Mouse (Mus musculus): Measurements from ENCODE around the gene Gm11541. TPM values are rescaled to one million over a fixed set of nuclear protein-coding genes. Genes with fewer than 3 reads are reported as not detected.

The Gm11541 gene
- polyA plus RNA-seq, 1 experiment from 2014 or later, result not detected

- H3K9ac ChIP-seq (ENCODE audit: low read length), result peak within 1 kb of the TSS; percentile 97
- H3K9me3 ChIP-seq (ENCODE audit: control insufficient read depth, low read length), result 0 out of 2 replicates have a peak, but pooled peaks cover 3% of the 10 kb centered on the region
- H3K36me3 ChIP-seq (ENCODE audit: control insufficient read depth, insufficient read depth, low read length), result no peaks in the 10 kb centered on the region
- H3K4me3 ChIP-seq (ENCODE audit: control insufficient read depth in 1 of 2, insufficient read depth in 1 of 2, low read depth in 1 of 2, low read length in 2 of 2), result peak within 1 kb of the TSS; percentile 79 to 95
- no peaks in the 10 kb centered on the region for H3K27me3 ChIP-seq (ENCODE audit: control insufficient read depth, insufficient read depth, low read length)
- peaks cover 17 to 21% of the 10 kb centered on the region in 2 experiments for H3K4me1 ChIP-seq (ENCODE audit: control insufficient read depth in 2 of 2, insufficient read depth in 2 of 2, low read length in 2 of 2)
- under 1% methylated on average over 77 of the region's 82 CpGs for WGBS
- peak; percentile 92 for ATAC-seq (ENCODE audit: insufficient number of reproducible peaks, insufficient read depth, low FRiP score, low read depth)
- peak within 1 kb of the TSS; percentile 88 for H3K4me2 ChIP-seq (ENCODE audit: low read length)
- peak within 1 kb of the TSS; percentile 47 to 84 for H3K27ac ChIP-seq (replicated peaks in 1 of 2; ENCODE audit: control insufficient read depth in 1 of 2, insufficient read depth in 1 of 2, low read depth in 2 of 2, low read length in 2 of 2)
Measured at GRCm38 (mm10) chr11:94676754-94677606, 27.3 kb downstream of the Gm11541 start, which contains the start of gene Xylt2. Gene Xylt2, minus strand, starts transcription at chr11:94677515.

DNA sequence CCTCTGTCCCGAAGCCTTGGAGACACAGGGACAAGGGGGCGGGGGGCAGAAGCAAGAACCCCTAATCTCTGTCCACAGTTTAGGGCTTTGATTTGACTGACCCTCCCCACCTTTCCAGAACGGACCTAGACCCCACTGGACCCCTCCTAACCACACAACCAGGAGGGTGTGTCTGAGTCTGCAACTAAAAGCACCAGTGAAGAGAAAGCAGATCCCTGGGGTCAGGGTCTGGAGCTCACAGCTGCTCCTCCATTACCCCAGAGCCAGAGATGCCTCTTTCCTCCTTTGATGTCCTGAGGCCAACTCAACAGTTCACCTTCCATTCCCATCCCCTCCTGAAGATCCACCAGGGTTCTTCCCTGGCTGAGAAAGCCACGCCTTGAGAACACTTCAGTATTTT, 28.0 kb downstream of the Gm11541 start:
- Histone ChIP-seq H3K4me1 (ENCODE audit: control insufficient read depth in 2 of 2, insufficient read depth in 2 of 2, low read length in 2 of 2) (peaks cover 15 to 21% of the 10 kb centered on the region in 2 experiments), H3K27ac (replicated peaks in 1 of 2; ENCODE audit: control insufficient read depth in 1 of 2, insufficient read depth in 1 of 2, low read depth in 2 of 2, low read length in 2 of 2) (no peak overlapping the region), H3K27me3 (ENCODE audit: control insufficient read depth, insufficient read depth, low read length) (no peaks in the 10 kb centered on the region), H3K9me3 (ENCODE audit: control insufficient read depth, low read length) (0 out of 2 replicates have a peak, but pooled peaks cover 3% of the 10 kb centered on the region), H3K9ac (ENCODE audit: low read length) (peak overlapping the region; percentile 97), H3K4me2 (ENCODE audit: low read length) (peak overlapping the region; percentile 88), H3K4me3 (ENCODE audit: control insufficient read depth in 1 of 2, insufficient read depth in 1 of 2, low read depth in 1 of 2, low read length in 2 of 2) (peak overlapping the region; percentile 79 to 95), H3K36me3 (ENCODE audit: control insufficient read depth, insufficient read depth, low read length) (no peaks in the 10 kb centered on the region)
- 41% methylated on average over 4 of the region's 4 CpGs for WGBS
- no peak for ATAC-seq (ENCODE audit: insufficient number of reproducible peaks, insufficient read depth, low FRiP score, low read depth)

GRCm38 (mm10) chr11:94675446-94675845, 28.9 kb downstream of the Gm11541 start:
- H3K4me1 ChIP-seq (ENCODE audit: control insufficient read depth in 2 of 2, insufficient read depth in 2 of 2, low read length in 2 of 2), result peaks cover 15 to 21% of the 10 kb centered on the region in 2 experiments
- ATAC-seq (ENCODE audit: insufficient number of reproducible peaks, insufficient read depth, low FRiP score, low read depth), result no peak
- H3K9me3 ChIP-seq (ENCODE audit: control insufficient read depth, low read length), result no peaks in the 10 kb centered on the region
- H3K36me3 ChIP-seq (ENCODE audit: control insufficient read depth, insufficient read depth, low read length), result peaks cover 3% of the 10 kb centered on the region
- H3K27ac ChIP-seq (replicated peaks in 1 of 2; ENCODE audit: control insufficient read depth in 1 of 2, insufficient read depth in 1 of 2, low read depth in 2 of 2, low read length in 2 of 2), result no peak overlapping the region
- WGBS, result 73% methylated on average over 5 of the region's 5 CpGs
- H3K4me2 ChIP-seq (ENCODE audit: low read length), result no peak overlapping the region
- H3K27me3 ChIP-seq (ENCODE audit: control insufficient read depth, insufficient read depth, low read length), result no peaks in the 10 kb centered on the region
- H3K4me3 ChIP-seq (ENCODE audit: control insufficient read depth in 1 of 2, insufficient read depth in 1 of 2, low read depth in 1 of 2, low read length in 2 of 2), result no peak overlapping the region
- peak overlapping the region; percentile 97; the same call in 1 of the 2 replicates for H3K9ac ChIP-seq (ENCODE audit: low read length)

DNA sequence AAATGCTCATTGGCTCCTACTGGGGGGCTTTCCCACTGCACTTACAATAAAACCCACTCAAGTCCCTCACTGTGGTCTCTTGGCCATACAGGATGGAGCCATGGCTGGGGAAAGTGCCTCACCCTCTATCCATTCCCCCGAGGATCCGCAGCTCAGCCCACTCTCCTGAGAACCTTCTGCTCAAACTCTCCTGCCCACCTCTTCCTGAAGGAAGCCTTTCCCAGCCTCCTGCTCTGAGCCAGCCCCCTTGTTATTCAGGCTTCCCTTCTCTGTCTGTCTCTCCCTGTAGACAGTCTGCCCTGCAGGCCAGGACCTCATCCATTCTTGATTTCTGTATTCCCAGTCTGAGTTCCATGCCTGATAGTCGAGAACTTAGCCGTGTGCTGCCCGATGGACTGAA, 29.3 kb downstream of the Gm11541 start:
- no peak for ATAC-seq (ENCODE audit: insufficient number of reproducible peaks, insufficient read depth, low FRiP score, low read depth)
- Histone ChIP-seq H3K4me3 (ENCODE audit: control insufficient read depth in 1 of 2, insufficient read depth in 1 of 2, low read depth in 1 of 2, low read length in 2 of 2) (no peak overlapping the region), H3K36me3 (ENCODE audit: control insufficient read depth, insufficient read depth, low read length) (peaks cover 8% of the 10 kb centered on the region), H3K27me3 (ENCODE audit: control insufficient read depth, insufficient read depth, low read length) (no peaks in the 10 kb centered on the region), H3K4me1 (ENCODE audit: control insufficient read depth in 2 of 2, insufficient read depth in 2 of 2, low read length in 2 of 2) (peaks cover 15 to 21% of the 10 kb centered on the region in 2 experiments), H3K9ac (ENCODE audit: low read length) (peak overlapping the region; percentile 38; the same call in 1 of the 2 replicates), H3K27ac (replicated peaks in 1 of 2; ENCODE audit: control insufficient read depth in 1 of 2, insufficient read depth in 1 of 2, low read depth in 2 of 2, low read length in 2 of 2) (no peak overlapping the region), H3K4me2 (ENCODE audit: low read length) (no peak overlapping the region), H3K9me3 (ENCODE audit: control insufficient read depth, low read length) (no peaks in the 10 kb centered on the region)
- WGBS, result 75% methylated on average over 5 of the region's 5 CpGs

- Histone ChIP-seq H3K9me3 (ENCODE audit: control insufficient read depth, low read length) (no peaks in the 10 kb centered on the region), H3K4me1 (ENCODE audit: control insufficient read depth in 2 of 2, insufficient read depth in 2 of 2, low read length in 2 of 2) (no peaks in the 10 kb centered on the region)
- 82% methylated on average over 6 of the region's 6 CpGs for WGBS
Measured at GRCm38 (mm10) chr11:94665281-94665680, 39.0 kb downstream of the Gm11541 start.

DNA sequence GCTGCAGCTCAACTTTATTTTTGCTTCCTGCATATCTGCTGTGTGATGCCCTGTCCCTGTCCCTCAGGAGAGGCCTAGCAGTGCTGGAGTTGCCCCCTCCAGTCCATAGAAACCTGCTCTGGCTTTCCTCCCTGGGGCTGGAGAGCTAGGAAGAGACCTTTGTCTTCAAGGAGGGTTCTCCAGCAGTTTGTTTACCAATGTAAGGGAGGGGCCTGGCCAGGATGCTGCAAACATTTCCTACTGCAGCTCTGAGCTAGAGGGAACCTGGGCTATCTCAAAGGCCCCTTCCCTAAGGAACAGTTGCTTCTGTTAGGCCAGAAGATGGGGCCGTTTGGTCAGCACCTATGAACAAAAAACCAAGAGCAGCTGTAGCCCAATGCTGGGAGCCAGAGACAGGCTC, 43.0 kb downstream of the Gm11541 start:
- Histone ChIP-seq H3K27me3 (ENCODE audit: control insufficient read depth, insufficient read depth, low read length) (no peaks in the 10 kb centered on the region), H3K4me2 (ENCODE audit: low read length) (no peak overlapping the region), H3K9ac (ENCODE audit: low read length) (no peak overlapping the region), H3K4me1 (ENCODE audit: control insufficient read depth in 2 of 2, insufficient read depth in 2 of 2, low read length in 2 of 2) (no peaks in the 10 kb centered on the region), H3K9me3 (ENCODE audit: control insufficient read depth, low read length) (no peaks in the 10 kb centered on the region), H3K4me3 (ENCODE audit: control insufficient read depth in 1 of 2, insufficient read depth in 1 of 2, low read depth in 1 of 2, low read length in 2 of 2) (no peak overlapping the region), H3K36me3 (ENCODE audit: control insufficient read depth, insufficient read depth, low read length) (peaks cover 80% of the 10 kb centered on the region), H3K27ac (replicated peaks in 1 of 2; ENCODE audit: control insufficient read depth in 1 of 2, insufficient read depth in 1 of 2, low read depth in 2 of 2, low read length in 2 of 2) (no peak overlapping the region)
- no peak for ATAC-seq (ENCODE audit: insufficient number of reproducible peaks, insufficient read depth, low FRiP score, low read depth)
- 60% methylated on average over 1 of the region's 1 CpGs for WGBS

More at GRCm38 (mm10) chr11:94665281-94665680, 39.0 kb downstream of the Gm11541 start:
- H3K9ac ChIP-seq (ENCODE audit: low read length), result no peak overlapping the region
- no peak overlapping the region for H3K4me3 ChIP-seq (ENCODE audit: control insufficient read depth in 1 of 2, insufficient read depth in 1 of 2, low read depth in 1 of 2, low read length in 2 of 2)
- ATAC-seq (ENCODE audit: insufficient number of reproducible peaks, insufficient read depth, low FRiP score, low read depth), result no peak
- no peak overlapping the region for H3K27ac ChIP-seq (replicated peaks in 1 of 2; ENCODE audit: control insufficient read depth in 1 of 2, insufficient read depth in 1 of 2, low read depth in 2 of 2, low read length in 2 of 2)
- peaks cover 88% of the 10 kb centered on the region for H3K36me3 ChIP-seq (ENCODE audit: control insufficient read depth, insufficient read depth, low read length)
- no peak overlapping the region for H3K4me2 ChIP-seq (ENCODE audit: low read length)
- H3K27me3 ChIP-seq (ENCODE audit: control insufficient read depth, insufficient read depth, low read length), result no peaks in the 10 kb centered on the region

GRCm38 (mm10) chr11:94653663-94654436, 50.4 kb downstream of the Gm11541 start, which contains the start of the genes Mrpl27 and Eme1:
Gene Mrpl27, plus strand, starts transcription at chr11:94653767.
Gene Eme1, minus strand, starts transcription at chr11:94653964.
- Histone ChIP-seq H3K36me3 (ENCODE audit: control insufficient read depth, insufficient read depth, low read length) (peaks cover 41% of the 10 kb centered on the region), H3K4me3 (ENCODE audit: control insufficient read depth in 1 of 2, insufficient read depth in 1 of 2, low read depth in 1 of 2, low read length in 2 of 2) (peak within 1 kb of the TSS; percentile 62 to 98), H3K4me2 (ENCODE audit: low read length) (peak within 1 kb of the TSS; percentile 85), H3K9ac (ENCODE audit: low read length) (peak within 1 kb of the TSS; percentile 75), H3K27ac (replicated peaks in 1 of 2; ENCODE audit: control insufficient read depth in 1 of 2, insufficient read depth in 1 of 2, low read depth in 2 of 2, low read length in 2 of 2) (peak within 1 kb of the TSS; percentile 93 to 98), H3K4me1 (ENCODE audit: control insufficient read depth in 2 of 2, insufficient read depth in 2 of 2, low read length in 2 of 2) (peaks cover 0 to 4% of the 10 kb centered on the region in 2 experiments; a peak in 1 of 4 replicates), H3K9me3 (ENCODE audit: control insufficient read depth, low read length) (no peaks in the 10 kb centered on the region), H3K27me3 (ENCODE audit: control insufficient read depth, insufficient read depth, low read length) (no peaks in the 10 kb centered on the region)
- peak; percentile 77 for ATAC-seq (ENCODE audit: insufficient number of reproducible peaks, insufficient read depth, low FRiP score, low read depth)
- WGBS, result 2% methylated on average over 32 of the region's 32 CpGs
